Mouse (Mus musculus) B cell, adult 2 months (primary cell): ENCODE measurements around the gene Ten1.

Source experiments
- DNase-seq, 2 experiments: peaks; one replicate each; pipeline ENCODE4 v3.0.0; 2022

Ten1 gene

DNA sequence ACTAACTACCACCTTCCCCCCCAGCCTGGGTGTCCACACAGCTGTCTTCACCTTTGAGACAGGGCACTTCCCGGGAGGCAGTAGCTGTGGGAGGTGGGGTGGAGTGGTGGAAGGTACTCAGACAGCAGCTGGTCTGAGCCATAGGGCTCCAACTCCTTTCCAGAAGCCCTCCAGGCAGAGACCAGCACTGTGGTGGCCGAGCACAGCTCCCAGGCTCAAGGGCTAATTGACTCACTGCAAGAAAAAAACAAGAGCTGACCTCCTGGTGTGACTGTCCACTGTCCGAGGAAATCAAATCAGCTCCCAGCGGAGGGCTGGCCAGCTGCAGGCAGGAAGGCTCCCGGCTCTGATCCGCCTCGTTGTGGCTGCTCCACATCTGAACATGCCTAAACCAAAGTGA is 41.1 kb downstream of the Ten1 start:
- DNase-seq, result no peak

DNA sequence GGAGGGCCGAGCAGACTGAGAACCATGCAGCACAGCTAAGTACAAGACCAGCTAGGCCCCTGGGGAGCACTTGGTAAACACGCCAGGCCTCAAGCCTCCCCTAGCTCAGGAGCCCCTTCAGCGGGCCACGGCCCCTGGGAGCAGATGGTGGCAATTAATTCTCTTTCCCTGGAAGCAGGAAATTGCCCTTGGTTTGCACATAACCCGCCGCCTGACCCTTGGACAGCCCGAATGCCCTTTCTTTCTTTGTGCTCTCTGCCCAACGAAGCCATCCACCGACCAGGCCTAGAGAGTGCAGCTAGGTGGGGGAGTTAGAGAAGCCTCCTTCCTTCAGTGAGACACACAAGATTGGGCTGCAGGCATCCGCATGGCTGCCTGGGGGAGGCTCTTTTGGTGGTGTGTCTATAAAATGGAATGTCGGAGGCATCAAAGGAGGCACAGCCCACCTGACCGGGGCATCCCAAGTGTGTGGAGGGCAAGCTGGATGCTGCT is 43.1 kb downstream of the Ten1 start:
- no peak for DNase-seq

DNA sequence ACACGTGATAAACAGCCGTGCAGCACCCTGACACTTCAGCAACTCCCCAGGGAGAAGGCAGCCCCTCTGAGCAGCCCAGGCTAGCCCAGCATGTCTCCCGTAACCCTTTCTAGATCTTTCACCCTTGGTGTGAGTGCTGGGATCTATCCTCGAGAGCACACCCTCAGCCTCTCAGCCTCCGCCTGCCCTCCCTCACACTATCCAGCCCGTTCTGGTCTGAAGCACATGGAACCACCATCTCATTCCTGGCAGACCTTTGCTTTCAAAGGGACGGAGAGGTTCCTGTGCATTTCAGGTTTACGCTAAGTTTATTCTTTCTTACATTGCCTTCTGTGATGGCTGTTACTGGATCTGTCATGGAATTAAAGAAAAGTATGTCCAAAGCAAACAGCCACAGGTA is 45.9 kb downstream of the Ten1 start:
- no peak for DNase-seq

DNA sequence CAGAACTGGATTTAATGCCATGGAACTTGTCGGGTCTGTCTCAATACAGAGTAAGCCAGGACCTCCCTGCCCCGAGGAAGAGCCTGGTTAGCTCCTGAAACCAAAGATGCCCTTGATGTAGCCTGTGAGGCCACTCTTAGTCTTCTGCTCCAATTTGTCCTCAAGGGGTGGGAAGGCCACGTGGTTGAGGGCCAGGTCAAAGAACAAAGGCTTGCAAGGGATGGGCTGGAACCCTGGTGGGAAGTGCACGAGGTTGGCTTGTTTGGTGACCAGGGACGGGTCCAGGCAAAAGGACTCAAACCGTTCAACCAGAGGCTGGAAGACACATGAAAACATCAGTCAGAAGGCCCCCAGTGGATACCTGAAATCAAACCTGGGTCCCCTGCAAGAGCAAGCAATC is 47.0 kb downstream of the Ten1 start:
- DNase-seq, result no peak

DNA sequence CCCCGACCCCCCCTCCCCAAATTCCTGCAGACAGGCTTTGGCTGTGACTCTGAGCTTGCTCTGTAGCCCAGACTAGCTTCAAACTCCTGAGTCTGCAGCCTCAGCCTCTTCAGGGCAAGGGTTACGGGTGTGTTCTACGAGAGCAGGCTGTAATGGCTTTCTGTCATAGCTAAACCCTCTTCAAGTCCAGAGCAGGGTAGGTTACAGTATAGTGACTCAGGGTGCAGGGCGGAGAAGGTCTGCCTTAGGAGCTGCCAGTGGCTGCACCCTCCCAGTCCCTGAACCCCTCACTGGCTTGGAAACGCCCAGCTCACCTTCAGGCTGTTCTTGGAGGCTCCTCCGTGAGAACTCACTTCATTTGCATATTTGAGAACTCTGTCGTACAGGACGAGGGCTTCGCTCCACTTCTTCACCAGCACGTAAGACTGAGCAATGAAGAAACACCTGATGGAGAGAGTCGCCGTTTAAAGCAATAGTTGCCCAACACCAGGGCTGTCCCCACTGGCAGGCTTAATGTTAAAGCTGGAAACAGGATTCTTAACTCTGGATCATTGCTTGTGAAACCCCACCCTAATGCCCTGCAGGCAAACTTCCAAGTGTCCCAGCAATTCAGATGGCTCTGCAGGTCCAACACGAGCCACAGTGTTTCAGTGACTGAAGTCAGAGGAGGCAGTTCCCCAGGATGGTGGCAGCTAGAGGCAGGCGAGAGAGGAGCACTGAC is 49.0 kb downstream of the Ten1 start:
- DNase-seq, result no peak

DNA sequence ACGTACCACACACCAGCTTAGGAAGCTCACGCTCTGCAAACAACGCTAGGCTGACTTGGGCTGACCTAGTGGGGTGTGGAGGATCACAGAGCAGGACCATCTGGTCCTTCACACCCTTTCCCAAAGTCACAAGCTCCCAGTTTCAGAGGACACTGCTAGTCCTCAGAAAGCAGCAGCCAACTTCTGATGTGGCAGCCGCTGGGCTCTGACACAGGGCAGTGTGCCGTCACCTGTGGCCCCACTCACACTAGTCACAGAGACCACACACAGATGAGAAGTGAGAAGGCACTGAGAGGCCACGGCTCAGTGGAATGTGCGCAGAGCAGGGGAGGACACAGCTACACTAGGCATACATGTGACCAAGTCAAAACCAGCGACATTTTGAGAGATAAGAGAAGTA is 52.2 kb downstream of the Ten1 start:
- no peak for DNase-seq

DNA sequence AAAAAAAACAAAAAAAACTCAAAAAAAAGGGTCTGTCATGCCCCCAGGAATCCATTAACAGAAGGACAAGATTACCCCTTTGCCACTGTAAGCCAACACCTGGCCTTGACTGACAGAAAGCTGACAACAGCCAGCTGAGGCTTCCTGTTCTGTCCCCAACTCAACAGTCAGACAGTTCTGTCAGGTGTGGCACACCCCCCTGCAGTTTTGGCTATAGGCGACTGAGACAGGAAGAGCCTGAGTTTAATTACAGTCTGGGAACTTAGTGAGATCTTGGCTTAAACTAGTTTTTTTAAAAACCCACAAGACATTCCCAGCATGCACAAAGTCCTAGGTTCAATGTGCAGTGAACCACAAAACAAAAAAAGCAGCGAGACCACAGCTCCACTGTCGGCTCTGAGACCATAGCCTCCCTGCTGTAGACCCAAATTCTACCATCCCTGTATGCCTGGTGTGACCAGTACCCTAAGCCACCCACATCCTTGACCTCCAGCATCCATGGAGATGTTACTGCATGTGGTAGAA is 54.5 kb downstream of the Ten1 start:
- DNase-seq, result no peak

DNA sequence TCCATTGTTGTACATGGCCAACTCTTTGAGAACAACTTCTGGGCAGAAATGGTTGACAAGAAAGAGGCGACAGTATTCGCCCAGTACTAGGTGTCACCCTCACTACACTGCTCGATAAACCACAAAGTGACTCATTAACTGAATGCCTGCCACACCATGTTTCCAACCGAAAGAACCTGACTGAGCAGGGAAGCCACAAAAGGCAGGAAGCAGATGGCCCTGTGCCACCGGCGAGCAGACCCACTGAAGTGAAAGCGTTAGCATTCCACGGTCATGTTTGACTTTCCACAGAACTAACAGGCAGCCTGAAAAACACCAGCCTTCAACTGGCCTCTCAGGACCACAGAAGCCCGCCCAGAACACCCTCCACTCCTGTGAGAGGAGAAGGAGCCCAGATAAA is 56.0 kb downstream of the Ten1 start:
- no peak for DNase-seq

DNA sequence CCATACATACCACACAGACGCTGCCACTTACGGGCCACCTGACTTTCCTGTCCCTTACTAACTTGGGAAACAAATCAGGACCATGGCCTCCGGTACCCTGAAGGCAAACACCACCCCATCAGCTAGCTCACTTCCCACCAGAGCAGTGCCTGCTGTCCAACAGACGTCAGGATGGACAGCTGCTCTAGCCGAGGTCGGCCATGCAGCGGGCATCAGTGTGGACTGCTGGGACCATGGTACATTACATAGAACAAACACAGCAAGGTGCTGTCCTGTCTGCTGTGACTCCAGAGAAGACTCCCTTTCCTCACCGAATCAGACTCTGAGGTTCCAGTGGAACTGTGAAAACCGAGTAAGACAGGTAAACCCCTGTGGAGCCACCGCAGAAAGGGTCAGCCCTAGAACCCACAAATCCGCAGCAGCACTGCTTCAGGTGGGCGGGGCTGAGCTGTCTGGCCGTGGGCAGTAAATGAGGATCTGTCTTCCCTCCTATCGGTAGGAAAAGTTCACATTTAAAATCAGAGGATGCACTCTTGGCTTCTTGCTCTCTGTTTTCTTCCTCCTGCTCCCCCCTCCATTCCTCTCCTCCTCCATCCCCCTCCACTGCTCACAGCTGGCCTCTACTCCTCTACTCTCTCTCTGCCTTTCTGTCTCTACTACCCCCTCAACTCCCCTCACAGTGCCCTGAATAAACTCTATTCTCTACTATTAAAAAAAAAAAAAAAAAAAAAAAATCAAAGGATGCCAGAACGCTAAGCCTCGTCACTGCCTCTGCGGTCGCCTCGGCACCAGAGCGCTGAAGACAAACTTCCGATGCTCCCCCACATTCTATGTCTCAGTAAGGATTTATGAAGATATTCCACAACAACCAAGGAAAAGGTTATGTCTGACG is 56.7 kb downstream of the Ten1 start:
- no peak for DNase-seq

DNA sequence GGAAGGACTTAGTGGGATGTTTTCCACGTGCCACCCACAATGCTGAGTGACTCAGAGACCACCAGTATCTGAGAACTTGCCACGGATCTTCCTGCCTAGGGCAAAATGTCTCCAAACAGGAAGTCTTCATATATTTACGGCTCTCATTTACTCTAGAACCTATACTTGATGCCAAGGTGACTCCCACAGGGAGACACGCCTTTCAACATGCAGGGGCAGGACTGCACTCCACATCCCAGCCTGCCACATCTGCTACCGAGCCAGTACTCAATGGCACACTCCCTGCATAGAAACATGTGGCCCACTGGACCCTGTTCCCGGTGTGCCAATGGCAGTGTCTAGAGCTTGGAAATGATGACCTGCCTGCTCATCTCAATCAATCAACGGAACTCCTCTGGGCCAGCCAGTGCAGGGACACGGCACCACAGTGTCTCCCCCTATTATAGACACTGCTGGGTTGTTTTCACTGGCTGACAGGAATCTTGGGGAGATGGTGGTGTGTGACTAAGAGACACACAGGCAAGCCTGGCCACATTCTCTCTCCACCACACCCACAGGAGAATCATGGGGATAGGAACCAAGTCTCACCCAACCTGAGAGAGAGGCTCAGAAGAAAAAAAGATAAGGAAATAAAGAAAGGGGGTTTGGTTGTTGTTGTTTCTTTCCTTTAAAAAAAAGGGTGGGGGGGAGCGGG is 57.5 kb downstream of the Ten1 start:
- no peak for DNase-seq

DNA sequence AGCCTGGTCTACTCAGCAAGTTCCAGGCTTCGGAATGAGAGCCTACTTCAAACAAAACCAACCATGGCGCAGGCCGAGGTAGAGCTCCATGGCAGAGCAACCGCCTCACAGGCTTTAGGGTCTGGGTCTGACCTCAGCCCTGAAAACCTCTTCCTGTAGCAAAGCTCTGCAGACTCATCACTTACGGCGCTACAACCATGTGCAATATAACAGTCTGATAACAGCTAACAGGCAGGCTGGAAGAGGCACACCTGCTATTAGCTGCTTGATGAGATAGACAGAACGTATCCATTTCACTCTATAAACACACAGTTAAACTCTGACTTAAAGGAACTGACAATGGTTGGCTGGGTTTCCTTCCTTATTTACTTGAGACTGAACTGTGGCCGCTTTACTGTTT is 60.8 kb downstream of the Ten1 start:
- DNase-seq, result no peak

DNA sequence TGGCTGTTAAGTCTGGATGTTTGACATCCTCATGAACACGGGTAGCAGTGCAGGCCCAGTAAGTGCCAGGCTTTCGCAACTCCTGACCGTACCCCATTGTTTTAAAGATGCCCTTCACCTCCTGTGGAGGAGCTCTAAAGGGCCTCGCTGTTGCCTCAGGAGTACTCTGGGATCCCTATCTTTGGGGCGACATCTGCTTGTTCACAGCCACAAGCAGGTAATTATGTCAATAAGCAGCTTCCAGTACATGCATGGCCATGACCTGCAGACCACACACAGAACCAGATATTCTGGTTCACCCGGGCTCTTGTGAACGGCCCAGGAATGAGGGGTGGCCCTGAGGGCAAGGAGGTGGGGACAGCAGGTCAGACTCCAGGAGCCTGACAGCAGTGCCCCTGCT is 61.6 kb downstream of the Ten1 start:
- DNase-seq, result no peak
